Mouse (Mus musculus) myocyte (in vitro differentiated cells): ENCODE measurements around the gene Fam111a. TPM values are rescaled to one million over a fixed set of nuclear protein-coding genes. Genes with fewer than 3 reads are reported as not detected.
A peak's percentile ranks its signal among the peaks of the same experiment; 100 is the strongest.

Experiments
- H3K27me3 ChIP-seq: one replicate; pipeline ENCODE4 v1.6.1; 2011; ENCODE audit not compliant: control insufficient read depth, insufficient read depth, insufficient read length
- H3K36me3 ChIP-seq: one replicate; pipeline ENCODE4 v1.6.1; 2011; ENCODE audit not compliant: control insufficient read depth, insufficient read depth
- H3K4me2 ChIP-seq: one replicate; pipeline ENCODE4 v1.6.1; 2011; ENCODE audit warnings: low read depth, control low read depth
- H3K4me3 ChIP-seq: one replicate; pipeline ENCODE4 v1.5.1; 2011; ENCODE audit warnings: mild to moderate bottlenecking, control low read depth, moderate library complexity
- H3K79me2 ChIP-seq: one replicate; pipeline ENCODE4 v1.6.1; 2011; ENCODE audit not compliant: control insufficient read depth, insufficient read depth
- H3ac ChIP-seq: one replicate; pipeline ENCODE4 v1.6.1; 2011; ENCODE audit not compliant: control insufficient read depth, insufficient read length
- CEBPB ChIP-seq: IDR thresholded peaks from 2 replicates; pipeline ENCODE4 v1.6.1; 2011; ENCODE audit warnings: mild to moderate bottlenecking, moderate library complexity; ENCODE audit not compliant: poor library complexity, insufficient read depth, severe bottlenecking
- E2F4 ChIP-seq: IDR thresholded peaks from one replicate; pipeline ENCODE4 v1.6.1; 2011; ENCODE audit warnings: mild to moderate bottlenecking, control low read depth, moderate library complexity; ENCODE audit not compliant: insufficient read depth
- MAX ChIP-seq: IDR thresholded peaks from one replicate; pipeline ENCODE4 v1.6.1; 2011; ENCODE audit warnings: low read depth, mild to moderate bottlenecking, control low read depth
- MYOD1 ChIP-seq, 3 experiments: IDR thresholded peaks; one replicate each; pipeline ENCODE4 v1.6.1; 2011; ENCODE audit warnings: control low read depth in 2 of 3, low read depth in 2 of 3, mild to moderate bottlenecking in 2 of 3, moderate library complexity in 1 of 3; ENCODE audit not compliant: insufficient read length in 2 of 3, control insufficient read depth in 1 of 3
- MYOG ChIP-seq, 3 experiments: IDR thresholded peaks; one replicate each; pipeline ENCODE4 v1.6.1; 2011; ENCODE audit warnings: control low read depth in 2 of 3, low read depth in 2 of 3, mild to moderate bottlenecking in 2 of 3; ENCODE audit not compliant: insufficient read length in 2 of 3, control insufficient read depth in 1 of 3, insufficient read depth in 1 of 3
- POLR2A ChIP-seq: IDR thresholded peaks from one replicate; pipeline ENCODE4 v1.6.1; 2011; ENCODE audit warnings: low read depth, mild to moderate bottlenecking, control low read depth, moderate library complexity; ENCODE audit not compliant: insufficient read length
- POLR2AphosphoS2 ChIP-seq: IDR thresholded peaks from one replicate; pipeline ENCODE4 v1.6.1; 2011; ENCODE audit warnings: low read depth, control low read depth; ENCODE audit not compliant: insufficient read length
- REST ChIP-seq: IDR thresholded peaks from one replicate; pipeline ENCODE4 v1.6.1; 2011; ENCODE audit warnings: mild to moderate bottlenecking, control low read depth, moderate library complexity; ENCODE audit not compliant: insufficient read depth, insufficient read length
- SRF ChIP-seq: IDR thresholded peaks from one replicate; pipeline ENCODE4 v1.6.1; 2011; ENCODE audit warnings: low read depth; ENCODE audit not compliant: control insufficient read depth, insufficient read length
- TCF12 ChIP-seq: IDR thresholded peaks from one replicate; pipeline ENCODE4 v1.6.1; 2011; ENCODE audit warnings: mild to moderate bottlenecking, control low read depth; ENCODE audit not compliant: poor library complexity, insufficient read depth, severe bottlenecking
- TCF3 ChIP-seq: IDR thresholded peaks from one replicate; pipeline ENCODE4 v1.6.1; 2011; ENCODE audit warnings: low read depth, control low read depth; ENCODE audit not compliant: insufficient read length
- USF1 ChIP-seq: IDR thresholded peaks from one replicate; pipeline ENCODE4 v1.6.1; 2011; ENCODE audit warnings: low read depth, mild to moderate bottlenecking, control low read depth, moderate library complexity
- polyA plus RNA-seq: library from polyadenylated mRNA; unstranded; fragments of >200 nt; fragmentation: generic; extraction: Trizol; gene quantifications from one replicate; pipeline ENCODE4 v1.2.1, GENCODE M21; 2012; ENCODE audit warnings: missing spikeins

Fam111a gene
- polyA plus RNA-seq, 1 experiment, result 5.4 TPM

DNA sequence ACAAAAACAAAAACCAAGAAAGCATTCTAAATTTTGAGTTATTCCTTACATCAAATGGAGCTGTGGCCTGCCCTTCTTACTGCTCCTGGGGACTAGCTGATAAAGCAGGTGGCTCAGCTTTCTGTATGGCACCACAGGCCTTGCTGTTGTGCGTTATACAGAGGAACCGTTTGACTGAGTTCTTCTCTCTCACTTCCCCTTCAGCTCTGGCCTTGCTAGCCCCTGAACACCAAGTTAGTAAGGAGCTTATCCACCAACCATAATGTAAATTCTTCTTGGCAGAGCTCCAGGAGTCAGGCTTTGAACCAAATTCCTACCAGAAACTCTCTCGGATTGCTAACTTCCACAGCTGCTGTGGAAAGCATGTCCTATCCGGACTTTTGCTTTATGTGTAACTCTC, 21.5 kb downstream of the Fam111a start:
- Histone ChIP-seq H3K27me3 (no peaks in the 10 kb centered on the region), H3K4me3 (no peak overlapping the region), H3K4me2 (no peak overlapping the region), H3K79me2 (no peaks in the 10 kb centered on the region), H3ac (no peak overlapping the region), H3K36me3 (no peaks in the 10 kb centered on the region)
- TF ChIP-seq POLR2A (no peak), MYOG (IDR thresholded peaks at IDR 0.05; ENCODE audit: control insufficient read depth in 1 of 3, insufficient read depth in 1 of 3, insufficient read length in 2 of 3, low read depth in 2 of 3) (no peak), SRF (no peak), MAX (no peak), POLR2AphosphoS2 (no peak), CEBPB (no peak), REST (no peak), TCF12 (no peak), USF1 (no peak), MYOD1 (IDR thresholded peaks at IDR 0.05; ENCODE audit: control insufficient read depth in 1 of 3, insufficient read length in 2 of 3, low read depth in 2 of 3) (no peak), E2F4 (no peak), TCF3 (no peak)

- Histone ChIP-seq H3K4me3 (no peak overlapping the region), H3K27me3 (no peaks in the 10 kb centered on the region), H3K79me2 (peaks cover 5% of the 10 kb centered on the region), H3K36me3 (no peaks in the 10 kb centered on the region), H3ac (no peak overlapping the region), H3K4me2 (peak overlapping the region; percentile 3)
- no peak for TF ChIP-seq USF1
- TF ChIP-seq E2F4, result no peak
- TF ChIP-seq MYOG (IDR thresholded peaks at IDR 0.05; ENCODE audit: control insufficient read depth in 1 of 3, insufficient read depth in 1 of 3, insufficient read length in 2 of 3, low read depth in 2 of 3), result no peak
- no peak for TF ChIP-seq CEBPB
- no peak for TF ChIP-seq MYOD1 (IDR thresholded peaks at IDR 0.05; ENCODE audit: control insufficient read depth in 1 of 3, insufficient read length in 2 of 3, low read depth in 2 of 3)
- no peak for TF ChIP-seq REST
- no peak for TF ChIP-seq TCF3
- no peak for TF ChIP-seq SRF
- TF ChIP-seq POLR2A, result no peak
- no peak for TF ChIP-seq TCF12
- no peak for TF ChIP-seq MAX
- no peak for TF ChIP-seq POLR2AphosphoS2
Observed at GRCm38 (mm10) chr19:12570866-12571265, 25.3 kb downstream of the Fam111a start.

- peaks cover 2% of the 10 kb centered on the region for H3K36me3 ChIP-seq
- peaks cover 13% of the 10 kb centered on the region for H3K79me2 ChIP-seq
- H3K4me3 ChIP-seq, result no peak overlapping the region
- no peaks in the 10 kb centered on the region for H3K27me3 ChIP-seq
- TF ChIP-seq TCF3, result no peak
- no peak overlapping the region for H3K4me2 ChIP-seq
- no peak overlapping the region for H3ac ChIP-seq
Observed at GRCm38 (mm10) chr19:12571687-12572086, 26.1 kb downstream of the Fam111a start.

DNA sequence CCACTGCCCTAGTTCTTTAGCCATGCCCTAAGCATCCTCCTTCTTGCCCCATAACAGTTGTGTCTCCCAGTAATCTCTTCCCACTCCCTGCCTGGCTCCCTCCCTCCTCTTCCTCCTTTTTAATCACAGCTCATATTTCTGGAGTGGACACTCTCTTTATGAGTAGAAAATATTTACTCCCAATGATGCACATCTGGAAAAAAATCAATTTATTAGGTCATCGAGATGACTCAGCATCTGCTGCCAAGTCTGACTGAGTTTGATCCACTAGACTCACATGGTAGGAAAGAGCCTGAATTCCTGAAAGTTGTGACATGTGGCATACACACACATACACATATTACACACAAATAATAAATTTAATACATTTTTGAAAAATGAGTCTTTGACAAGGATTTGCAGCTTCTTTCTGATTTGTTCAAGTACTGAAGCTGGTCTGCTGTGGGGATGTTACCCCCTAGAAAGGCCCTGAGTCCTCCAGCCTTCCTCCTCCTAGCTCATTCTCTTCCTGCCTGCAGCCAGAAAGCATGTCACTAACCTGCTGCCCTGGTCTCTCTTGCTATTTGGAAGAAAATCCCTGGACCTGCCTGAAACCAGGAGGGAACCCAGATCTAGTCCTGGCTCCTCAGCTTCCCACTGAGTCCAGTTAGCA, 27.2 kb downstream of the Fam111a start:
- Histone ChIP-seq H3K4me3 (peak overlapping the region; percentile 48), H3K79me2 (peaks cover 23% of the 10 kb centered on the region), H3K4me2 (peak overlapping the region; percentile 85), H3ac (no peak overlapping the region), H3K36me3 (peaks cover 12% of the 10 kb centered on the region), H3K27me3 (no peaks in the 10 kb centered on the region)
- TF ChIP-seq MYOD1 (IDR thresholded peaks at IDR 0.05; ENCODE audit: control insufficient read depth in 1 of 3, insufficient read length in 2 of 3, low read depth in 2 of 3), result no peak
- TF ChIP-seq TCF12, result no peak
- no peak for TF ChIP-seq POLR2AphosphoS2
- TF ChIP-seq POLR2A, result no peak
- TF ChIP-seq MYOG (IDR thresholded peaks at IDR 0.05; ENCODE audit: control insufficient read depth in 1 of 3, insufficient read depth in 1 of 3, insufficient read length in 2 of 3, low read depth in 2 of 3), result no peak
- no peak for TF ChIP-seq TCF3

DNA sequence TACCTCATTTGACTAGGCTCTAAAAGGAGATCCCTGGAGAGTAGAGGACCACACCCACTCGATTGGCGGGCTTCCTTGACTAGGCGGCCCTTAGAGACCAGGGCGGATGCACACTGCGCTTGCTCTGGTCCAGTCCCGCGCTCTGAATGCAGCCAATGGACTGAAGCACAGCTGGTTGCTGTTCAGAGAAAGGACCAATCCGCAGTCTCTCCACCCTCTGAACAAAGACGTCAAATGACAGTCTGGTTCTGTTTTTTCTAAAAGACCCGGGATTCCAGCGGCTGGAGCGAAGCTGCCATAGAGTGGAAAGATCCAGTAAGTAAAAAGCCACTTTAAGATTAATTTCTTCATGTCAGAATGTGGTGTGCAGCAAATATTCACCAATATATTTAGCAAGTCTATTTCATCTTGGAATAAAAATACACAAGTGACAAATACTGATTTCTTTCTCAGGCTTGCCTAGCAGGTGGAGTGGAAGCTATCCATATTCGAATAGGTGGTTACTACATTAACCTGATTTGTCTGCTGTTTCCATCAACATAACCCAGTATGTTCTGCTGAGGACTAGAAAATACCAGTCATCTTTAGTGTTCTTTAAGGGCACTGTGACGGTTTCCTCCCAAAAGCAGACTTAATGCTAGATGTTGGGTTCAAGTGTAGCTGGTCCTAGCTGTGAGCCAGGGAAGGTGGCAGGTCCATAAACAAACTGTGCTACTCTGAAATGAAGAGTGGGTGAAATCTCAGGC, 27.9 kb downstream of the Fam111a start:
- Histone ChIP-seq H3K79me2 (peaks cover 30% of the 10 kb centered on the region), H3ac (peak overlapping the region; percentile 53), H3K27me3 (no peaks in the 10 kb centered on the region), H3K4me2 (peak overlapping the region; percentile 85), H3K36me3 (peaks cover 13% of the 10 kb centered on the region), H3K4me3 (peak overlapping the region; percentile 48)
- TF ChIP-seq USF1 (no peak), TCF12 (no peak), REST (no peak), CEBPB (no peak), MAX (no peak), MYOD1 (IDR thresholded peaks at IDR 0.05; ENCODE audit: control insufficient read depth in 1 of 3, insufficient read length in 2 of 3, low read depth in 2 of 3) (peak in 2 of 3 experiments; percentile 64 to 67), POLR2A (no peak), POLR2AphosphoS2 (no peak), TCF3 (no peak), MYOG (IDR thresholded peaks at IDR 0.05; ENCODE audit: control insufficient read depth in 1 of 3, insufficient read depth in 1 of 3, insufficient read length in 2 of 3, low read depth in 2 of 3) (no peak), SRF (no peak), E2F4 (peak; percentile 81)
